Mouse (Mus musculus) thymus, adult 2 months (tissue): ENCODE data around the gene Fpgs.

Experiments used
- CTCF ChIP-seq: fragments of 200-500 bp; IDR thresholded peaks from 2 replicates; pipeline ENCODE4 v1.5.1; 2012; ENCODE audit warnings: mild to moderate bottlenecking, control low read depth, low read length, moderate library complexity, borderline replicate concordance; ENCODE audit not compliant: control insufficient read depth, poor library complexity, insufficient read depth; ENCODE audit errors: extremely low read depth
- POLR2A ChIP-seq: fragments of 200-500 bp; IDR thresholded peaks from 2 replicates; pipeline ENCODE4 v1.6.1; 2012; ENCODE audit warnings: mild to moderate bottlenecking, low read length, control low read depth, moderate library complexity; ENCODE audit not compliant: control insufficient read depth, poor library complexity, insufficient read depth; ENCODE audit errors: extremely low read depth

GRCm38 (mm10) chr2:32671147-32671546 lies 32.8 kb downstream of the Fpgs start:
- TF ChIP-seq CTCF, result no peak
- TF ChIP-seq POLR2A, result no peak
